Mouse (Mus musculus): ENCODE measurements around the gene Lrp2bp. TPM values are rescaled to one million over a fixed set of nuclear protein-coding genes. Genes with fewer than 3 reads are reported as not detected.

The Lrp2bp gene
- total and polyA plus RNA-seq, 3 experiments, result 0.40 TPM; not detected in 2

DNA sequence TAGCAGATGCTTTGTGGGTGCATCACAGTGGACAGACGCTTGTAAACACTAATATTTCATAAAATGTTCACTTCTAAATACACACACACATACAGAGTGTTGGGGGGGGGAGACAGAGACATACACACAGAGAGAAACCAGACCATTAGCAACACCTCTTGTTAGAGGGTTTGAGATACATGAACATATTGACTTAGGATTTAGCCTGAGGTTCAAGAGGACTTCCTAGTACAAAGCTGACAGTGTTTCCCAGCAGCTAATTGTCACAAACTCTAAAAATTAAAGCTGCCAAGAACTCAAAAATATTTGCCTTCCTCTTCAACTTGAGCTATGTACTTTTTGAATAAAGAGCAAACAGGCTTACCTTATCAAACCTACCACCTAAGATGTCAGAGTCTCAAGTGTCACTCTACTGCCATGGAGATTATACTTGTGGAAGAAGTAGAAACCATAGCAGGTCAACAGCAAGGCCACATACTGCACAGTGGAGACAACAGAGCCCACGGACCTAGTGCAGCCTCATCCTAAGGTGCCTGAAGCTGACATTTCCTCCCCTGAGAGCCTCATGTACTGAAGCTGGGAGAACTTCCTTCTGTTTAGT, 74.5 kb downstream of the Lrp2bp start:
- no peak overlapping the region for H3K9ac ChIP-seq (ENCODE audit: control insufficient read depth, low read depth, low read length, poor library complexity, severe bottlenecking)
- TF ChIP-seq USF2 (IDR thresholded peaks at IDR 0.05; ENCODE audit: borderline replicate concordance in 1 of 2, insufficient read depth in 1 of 2, low read depth in 1 of 2, low read length in 2 of 2) (no peak), MEF2A (IDR thresholded peaks at IDR 0.05; ENCODE audit: extremely low read depth, insufficient replicate concordance, low read depth, low read length, poor library complexity, severe bottlenecking) (no peak), CHD1 (IDR thresholded peaks at IDR 0.05; ENCODE audit: low read depth, low read length) (no peak), GABPA (IDR thresholded peaks at IDR 0.05; ENCODE audit: low read depth, low read length) (no peak)
- no peaks in the 10 kb centered on the region for H3K79me2 ChIP-seq (ENCODE audit: control insufficient read depth, insufficient read depth, low read length, poor library complexity)
- DNase-seq (ENCODE audit: low read depth, low spot score), result no peak
- H3K9me3 ChIP-seq (replicated peaks; ENCODE audit: insufficient read depth, low read length), result no peaks in the 10 kb centered on the region
- H3K36me3 ChIP-seq (ENCODE audit: control insufficient read depth in 1 of 2, insufficient read depth in 2 of 2, low read length in 2 of 2), result no peaks in the 10 kb centered on the region; a peak in 2 of 4 replicates
- no peak overlapping the region for H3K4me3 ChIP-seq (ENCODE audit: control insufficient read depth in 1 of 2, insufficient read depth in 1 of 2, low read depth in 2 of 2, low read length in 2 of 2)
- H3K27me3 ChIP-seq (ENCODE audit: control insufficient read depth in 1 of 2, insufficient read depth in 2 of 2, low read length in 2 of 2), result no peaks in the 10 kb centered on the region
- no peaks in the 10 kb centered on the region for H3K4me1 ChIP-seq (ENCODE audit: control insufficient read depth in 1 of 2, insufficient read depth in 2 of 2, low read length in 2 of 2)
- H3K27ac ChIP-seq (ENCODE audit: control insufficient read depth, low read depth, low read length), result no peak overlapping the region

DNA sequence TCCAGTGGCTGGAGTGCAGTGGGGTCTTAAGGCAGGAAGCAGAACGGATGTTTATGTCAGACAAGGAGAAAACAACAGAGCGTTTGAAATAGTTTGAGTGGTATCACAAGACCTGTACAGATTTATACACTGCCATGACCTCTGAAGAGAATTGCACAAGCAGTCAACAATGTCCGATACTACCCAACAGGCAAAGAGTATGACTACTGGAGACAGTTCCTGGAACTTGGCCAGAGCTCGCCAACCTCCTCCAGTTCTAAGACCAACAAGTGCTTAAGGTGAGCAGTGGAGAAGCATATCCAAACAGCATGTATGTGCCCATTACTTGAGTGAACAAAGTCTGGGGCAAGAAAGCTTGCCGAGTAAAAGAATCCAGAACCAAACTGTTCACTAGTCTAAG, 76.1 kb downstream of the Lrp2bp start:
- no peaks in the 10 kb centered on the region for H3K9me3 ChIP-seq (replicated peaks; ENCODE audit: insufficient read depth, low read length)
- no peak for DNase-seq (ENCODE audit: low read depth, low spot score)
- TF ChIP-seq ZMIZ1 (IDR thresholded peaks at IDR 0.05; ENCODE audit: low read depth, low read length), result no peak
- TF ChIP-seq MEF2A (IDR thresholded peaks at IDR 0.05; ENCODE audit: extremely low read depth, insufficient replicate concordance, low read depth, low read length, poor library complexity, severe bottlenecking), result no peak
- TF ChIP-seq JUND (IDR thresholded peaks at IDR 0.05; ENCODE audit: low read depth, low read length), result no peak
- TF ChIP-seq ETS1 (IDR thresholded peaks at IDR 0.05; ENCODE audit: low read depth, low read length), result no peak
- no peak for TF ChIP-seq POLR2A (IDR thresholded peaks at IDR 0.05; ENCODE audit: control insufficient read depth in 1 of 2, insufficient read depth in 1 of 2, low read depth in 1 of 2, low read length in 2 of 2, poor library complexity in 1 of 2)
- H3K4me1 ChIP-seq (ENCODE audit: control insufficient read depth in 1 of 2, insufficient read depth in 2 of 2, low read length in 2 of 2), result no peaks in the 10 kb centered on the region
- no peaks in the 10 kb centered on the region for H3K27me3 ChIP-seq (ENCODE audit: control insufficient read depth in 1 of 2, insufficient read depth in 2 of 2, low read length in 2 of 2)
- no peak overlapping the region for H3K9ac ChIP-seq (ENCODE audit: control insufficient read depth, low read depth, low read length, poor library complexity, severe bottlenecking)
- H3K79me2 ChIP-seq (ENCODE audit: control insufficient read depth, insufficient read depth, low read length, poor library complexity), result no peaks in the 10 kb centered on the region
- H3K36me3 ChIP-seq (ENCODE audit: control insufficient read depth in 1 of 2, insufficient read depth in 2 of 2, low read length in 2 of 2), result peaks cover 0 to 1% of the 10 kb centered on the region in 2 experiments; a peak in 2 of 4 replicates
- H3K4me3 ChIP-seq (ENCODE audit: control insufficient read depth in 1 of 2, insufficient read depth in 1 of 2, low read depth in 2 of 2, low read length in 2 of 2), result no peak overlapping the region
- H3K27ac ChIP-seq (ENCODE audit: control insufficient read depth, low read depth, low read length), result no peak overlapping the region

- Histone ChIP-seq H3K79me2 (ENCODE audit: control insufficient read depth, insufficient read depth, low read length, poor library complexity) (no peaks in the 10 kb centered on the region), H3K36me3 (ENCODE audit: control insufficient read depth in 1 of 2, insufficient read depth in 2 of 2, low read length in 2 of 2) (peaks cover 0 to 3% of the 10 kb centered on the region in 2 experiments; a peak in 2 of 4 replicates), H3K4me1 (ENCODE audit: control insufficient read depth in 1 of 2, insufficient read depth in 2 of 2, low read length in 2 of 2) (no peaks in the 10 kb centered on the region), H3K27me3 (ENCODE audit: control insufficient read depth in 1 of 2, insufficient read depth in 2 of 2, low read length in 2 of 2) (no peaks in the 10 kb centered on the region), H3K9me3 (replicated peaks; ENCODE audit: insufficient read depth, low read length) (no peaks in the 10 kb centered on the region), H3K9ac (ENCODE audit: control insufficient read depth, low read depth, low read length, poor library complexity, severe bottlenecking) (no peak overlapping the region), H3K27ac (ENCODE audit: control insufficient read depth, low read depth, low read length) (no peak overlapping the region), H3K4me3 (ENCODE audit: control insufficient read depth in 1 of 2, insufficient read depth in 1 of 2, low read depth in 2 of 2, low read length in 2 of 2) (no peak overlapping the region)
- DNase-seq (ENCODE audit: low read depth, low spot score), result no peak
- TF ChIP-seq MEF2A (IDR thresholded peaks at IDR 0.05; ENCODE audit: extremely low read depth, insufficient replicate concordance, low read depth, low read length, poor library complexity, severe bottlenecking) (no peak), POLR2A (IDR thresholded peaks at IDR 0.05; ENCODE audit: control insufficient read depth in 1 of 2, insufficient read depth in 1 of 2, low read depth in 1 of 2, low read length in 2 of 2, poor library complexity in 1 of 2) (no peak), TBP (IDR thresholded peaks at IDR 0.05; ENCODE audit: low read depth, low read length) (no peak), BHLHE40 (IDR thresholded peaks at IDR 0.05; ENCODE audit: borderline replicate concordance, low read depth, low read length) (no peak), ZC3H11A (IDR thresholded peaks at IDR 0.05; ENCODE audit: low read depth, low read length) (no peak), RCOR1 (IDR thresholded peaks at IDR 0.05; ENCODE audit: low read depth, low read length) (no peak), MXI1 (IDR thresholded peaks at IDR 0.05; ENCODE audit: low read depth, low read length) (no peak), NRF1 (IDR thresholded peaks at IDR 0.05; ENCODE audit: insufficient read depth, low read depth, low read length, poor library complexity, severe bottlenecking) (no peak), TCF12 (IDR thresholded peaks at IDR 0.05; ENCODE audit: low read depth, low read length) (no peak), POLR2AphosphoS5 (IDR thresholded peaks at IDR 0.05; ENCODE audit: borderline replicate concordance, low read depth, low read length) (no peak)
Measured at GRCm38 (mm10) chr8:46078866-46079265, 79.8 kb downstream of the Lrp2bp start.
